Mouse (Mus musculus) testis, adult 2 months (tissue): ENCODE data around the gene Pnpla5.

Experiments
- CTCF ChIP-seq: fragments of 200-500 bp; IDR thresholded peaks from 2 replicates; pipeline ENCODE4 v1.5.1; 2012; ENCODE audit warnings: low read depth, mild to moderate bottlenecking, inconsistent platforms, low read length, moderate library complexity; ENCODE audit not compliant: control insufficient read depth, insufficient read depth, insufficient replicate concordance
- POLR2A ChIP-seq: fragments of 200-500 bp; IDR thresholded peaks from 2 replicates; pipeline ENCODE4 v1.6.1; 2012; ENCODE audit warnings: low read depth, mild to moderate bottlenecking, inconsistent platforms, low read length, moderate library complexity; ENCODE audit not compliant: control insufficient read depth

- TF ChIP-seq CTCF: no peak
- TF ChIP-seq POLR2A: no peak
Observed at GRCm38 (mm10) chr15:84171166-84171565, 48.2 kb upstream of the Pnpla5 start.
